Mouse (Mus musculus) small intestine, adult 2 months (tissue): ENCODE results near the gene Col11a2.

Source experiments
- CTCF ChIP-seq: fragments of 200-500 bp; IDR thresholded peaks from 2 replicates; pipeline ENCODE4 v1.5.1; 2012; ENCODE audit warnings: low read depth, mild to moderate bottlenecking, control low read depth, inconsistent platforms, low read length, moderate library complexity, mixed read lengths; ENCODE audit not compliant: insufficient replicate concordance, insufficient read length; ENCODE audit errors: extremely low read depth
- POLR2A ChIP-seq: fragments of 200-500 bp; IDR thresholded peaks from 2 replicates; pipeline ENCODE4 v1.6.1; 2012; ENCODE audit warnings: low read depth, mild to moderate bottlenecking, control low read depth, inconsistent platforms, low read length, moderate library complexity

DNA sequence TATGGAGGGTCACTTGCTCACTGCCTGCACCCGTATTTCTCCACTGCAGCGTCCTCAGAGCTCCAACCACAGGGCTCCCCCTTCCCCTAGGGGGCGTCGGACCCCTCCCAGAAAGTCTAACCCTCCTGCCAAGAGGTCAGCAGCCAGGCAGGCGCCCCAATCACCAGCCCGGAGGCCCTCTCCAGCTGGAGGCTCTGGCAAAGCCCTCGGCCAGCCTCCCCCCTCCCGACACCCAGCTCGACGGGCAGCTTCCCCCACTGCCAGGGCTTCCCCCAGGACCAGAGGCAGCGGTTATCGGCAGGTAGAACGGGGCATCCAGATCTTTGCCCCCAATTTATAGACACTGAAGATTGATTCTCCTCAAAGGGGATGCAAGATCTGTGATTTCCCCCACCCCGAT, 6.7 kb downstream of the Col11a2 start:
- no peak for TF ChIP-seq CTCF
- TF ChIP-seq POLR2A = no peak
